Mouse (Mus musculus): ENCODE data around the gene Slc2a13. TPM values are rescaled to one million over a fixed set of nuclear protein-coding genes. Genes with fewer than 3 reads are reported as not detected.

Slc2a13 gene
- polyA plus RNA-seq, 1 experiment from 2014 or later = 2.7 TPM

DNA sequence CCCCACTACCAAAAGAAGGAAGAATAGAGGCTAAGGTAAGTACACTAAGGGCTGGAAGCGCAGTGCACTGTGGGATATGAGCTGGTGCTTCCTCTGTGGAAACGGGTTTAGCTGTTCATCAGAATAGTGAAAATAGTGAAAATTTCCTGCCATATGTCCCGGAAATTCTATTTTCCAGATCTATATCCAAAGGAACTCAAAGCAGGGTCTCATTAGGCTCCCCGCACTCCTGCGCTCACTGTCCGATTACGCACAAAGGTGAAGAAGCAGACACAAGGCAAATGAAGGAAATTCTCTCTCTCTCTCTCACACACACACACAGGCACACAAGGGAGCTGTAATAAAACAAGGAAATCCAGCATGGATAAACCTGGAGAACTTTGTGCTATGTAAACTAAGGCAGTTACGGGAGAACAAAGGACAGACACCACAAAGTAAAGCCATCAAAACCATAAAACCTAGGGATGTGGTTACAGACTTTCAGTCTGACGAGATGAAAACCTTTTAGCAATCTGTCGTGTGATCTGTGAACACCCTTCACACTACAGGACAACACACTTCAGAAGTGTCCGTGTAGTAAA lies 7.9 kb downstream of the Slc2a13 start:
- no peak for ATAC-seq (ENCODE audit: low FRiP score, low read depth)
- Histone ChIP-seq H3K4me2 (replicated peaks) (no peak overlapping the region), H3K4me3 (no peak overlapping the region), H3K36me3 (no peaks in the 10 kb centered on the region), H3K9ac (no peak overlapping the region), H3K9me3 (no peaks in the 10 kb centered on the region), H3K4me1 (no peaks in the 10 kb centered on the region), H3K27me3 (replicated peaks) (no peaks in the 10 kb centered on the region), H3K27ac (no peak overlapping the region)
- WGBS = 77% methylated on average over 11 of the region's 11 CpGs

DNA sequence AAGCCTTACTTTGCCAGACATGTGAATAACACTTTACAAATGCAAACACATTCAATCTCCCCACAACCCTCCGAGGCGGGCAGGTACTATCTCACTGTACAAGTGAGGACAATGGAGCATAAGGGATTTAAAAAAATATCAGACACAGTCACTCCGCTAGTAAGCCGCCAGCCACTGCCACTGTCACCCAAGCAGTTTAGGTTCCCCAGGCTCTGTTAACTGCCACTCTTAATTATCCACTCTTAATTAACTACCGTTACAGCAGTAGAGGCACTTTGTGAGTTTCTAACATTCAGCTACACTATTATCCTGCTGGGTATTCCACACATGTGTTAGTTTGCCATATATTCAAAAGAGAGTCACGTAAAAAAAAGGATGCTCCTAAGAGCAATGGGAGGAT lies 11.3 kb downstream of the Slc2a13 start:
- no peak for ATAC-seq (ENCODE audit: low FRiP score, low read depth)
- H3K9me3 ChIP-seq = no peaks in the 10 kb centered on the region
- no peak overlapping the region for H3K27ac ChIP-seq
- no peak overlapping the region for H3K4me3 ChIP-seq
- no peak overlapping the region for H3K4me2 ChIP-seq (replicated peaks)
- no peak overlapping the region for H3K9ac ChIP-seq
- 83% methylated on average over 6 of the region's 6 CpGs for WGBS
- H3K27me3 ChIP-seq (replicated peaks) = no peaks in the 10 kb centered on the region
- no peaks in the 10 kb centered on the region for H3K36me3 ChIP-seq
- no peaks in the 10 kb centered on the region for H3K4me1 ChIP-seq

DNA sequence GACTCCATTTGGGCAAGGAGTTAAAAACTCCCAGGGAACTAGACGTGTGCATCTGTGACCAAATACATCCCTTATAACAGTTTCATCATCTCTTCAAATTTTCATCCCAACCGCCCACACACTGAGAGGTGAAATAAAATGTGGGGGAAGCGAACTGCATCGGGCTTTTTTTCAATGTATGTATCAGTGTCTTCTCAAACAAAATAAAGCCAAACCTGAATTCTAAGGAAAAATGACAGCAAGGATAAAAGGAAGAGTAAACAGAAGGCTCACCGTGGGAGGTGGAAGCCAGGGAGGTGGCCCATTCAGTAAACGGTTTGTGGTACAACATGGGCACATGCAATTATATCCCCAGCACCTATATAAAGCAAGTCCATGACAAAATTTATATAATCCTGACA lies 17.7 kb downstream of the Slc2a13 start:
- Histone ChIP-seq H3K4me3 (no peak overlapping the region), H3K9me3 (no peaks in the 10 kb centered on the region), H3K4me1 (no peaks in the 10 kb centered on the region), H3K36me3 (no peaks in the 10 kb centered on the region), H3K27me3 (replicated peaks) (no peaks in the 10 kb centered on the region), H3K9ac (no peak overlapping the region), H3K27ac (no peak overlapping the region), H3K4me2 (replicated peaks) (no peak overlapping the region)
- no peak for ATAC-seq (ENCODE audit: low FRiP score, low read depth)
- 86% methylated on average over 6 of the region's 6 CpGs for WGBS

DNA sequence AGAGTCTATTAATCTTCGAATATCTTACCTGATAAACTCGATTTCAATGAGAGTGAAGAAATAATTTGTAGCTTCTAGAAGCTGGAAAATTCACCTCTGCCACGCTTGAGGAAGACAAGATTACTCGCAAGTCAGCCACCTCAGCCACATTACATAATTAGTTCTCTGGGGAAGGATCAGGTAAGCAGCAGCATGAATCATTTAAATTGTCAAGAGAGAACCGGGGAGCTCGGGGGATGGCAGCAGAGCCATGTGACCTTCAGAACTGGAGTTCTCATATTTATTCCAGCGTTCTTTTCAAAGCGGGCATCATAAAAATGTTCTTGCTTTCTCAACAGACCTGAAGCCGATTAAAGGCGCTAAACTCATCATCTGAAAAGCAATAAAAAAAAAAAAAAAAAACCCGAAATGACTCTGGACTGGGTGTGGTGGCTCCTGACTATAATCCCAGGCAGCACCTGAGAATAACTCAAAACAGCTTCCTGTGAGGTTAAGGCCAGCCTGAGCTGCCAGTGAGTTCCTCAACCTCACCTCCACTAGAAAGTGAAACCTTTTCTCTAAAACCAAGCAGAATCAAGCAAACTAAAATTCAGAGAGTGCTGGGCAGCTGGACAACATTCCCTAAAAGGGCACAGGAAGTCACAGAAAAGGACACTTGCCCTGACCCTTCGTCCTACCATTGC lies 24.3 kb downstream of the Slc2a13 start:
- Histone ChIP-seq H3K36me3 (no peaks in the 10 kb centered on the region), H3K9ac (no peak overlapping the region)
- WGBS = 71% methylated on average over 12 of the region's 12 CpGs

DNA sequence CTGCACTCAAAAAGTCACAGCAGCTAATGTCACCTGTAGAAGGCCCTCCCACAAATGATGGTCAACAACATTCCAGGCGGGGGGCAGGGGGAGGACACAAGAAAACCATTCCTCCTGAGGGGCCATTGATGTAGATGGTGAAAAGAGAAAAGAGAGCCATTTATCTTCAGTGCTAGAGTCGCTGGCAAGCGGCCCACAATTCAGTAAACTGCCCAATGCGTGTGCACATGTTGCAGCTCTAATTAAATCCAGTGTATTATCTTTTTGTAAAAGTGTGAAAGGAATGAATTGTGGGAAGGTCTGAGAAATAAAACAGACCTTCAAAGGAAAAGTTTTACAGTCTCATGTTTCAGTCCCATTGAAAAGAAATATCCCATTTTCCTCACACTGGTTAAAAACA lies 28.5 kb downstream of the Slc2a13 start:
- Histone ChIP-seq H3K36me3 (no peaks in the 10 kb centered on the region), H3K27ac (no peak overlapping the region)
- ATAC-seq (ENCODE audit: low FRiP score, low read depth) = no peak

More for the DNA sequence above, 24.3 kb downstream of the Slc2a13 start:
- no peaks in the 10 kb centered on the region for H3K27me3 ChIP-seq (replicated peaks)
- no peak overlapping the region for H3K4me3 ChIP-seq
- no peaks in the 10 kb centered on the region for H3K9me3 ChIP-seq
- H3K27ac ChIP-seq = no peak overlapping the region
- no peak for ATAC-seq (ENCODE audit: low FRiP score, low read depth)
- H3K4me1 ChIP-seq = no peaks in the 10 kb centered on the region
- no peak overlapping the region for H3K4me2 ChIP-seq (replicated peaks)

DNA sequence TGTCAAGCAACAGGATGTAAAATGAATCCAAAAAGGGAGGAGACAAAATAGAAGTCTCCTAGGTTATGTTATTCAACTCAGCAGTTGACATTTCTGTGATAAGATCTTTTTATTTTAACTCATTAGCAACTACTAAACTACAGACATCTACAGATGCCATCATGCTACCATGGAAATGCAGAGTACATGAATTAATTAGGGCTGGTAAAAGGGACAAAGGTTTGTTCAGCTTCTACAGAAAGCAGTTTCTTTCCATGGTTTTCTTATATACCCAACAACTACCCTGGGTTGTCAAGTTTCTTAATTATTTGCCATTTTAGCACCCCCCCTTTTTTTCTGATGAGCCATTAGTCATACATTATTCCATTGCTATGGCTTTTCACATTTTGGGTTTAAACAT lies 34.6 kb downstream of the Slc2a13 start:
- Histone ChIP-seq H3K27ac (no peak overlapping the region), H3K27me3 (replicated peaks) (no peaks in the 10 kb centered on the region), H3K4me1 (no peaks in the 10 kb centered on the region), H3K36me3 (no peaks in the 10 kb centered on the region), H3K9ac (no peak overlapping the region), H3K9me3 (no peaks in the 10 kb centered on the region), H3K4me2 (replicated peaks) (no peak overlapping the region), H3K4me3 (no peak overlapping the region)
- ATAC-seq (ENCODE audit: low FRiP score, low read depth) = no peak

More for the DNA sequence above, 28.5 kb downstream of the Slc2a13 start:
- Histone ChIP-seq H3K9me3 (no peaks in the 10 kb centered on the region), H3K4me1 (no peaks in the 10 kb centered on the region), H3K4me3 (no peak overlapping the region), H3K4me2 (replicated peaks) (no peak overlapping the region), H3K9ac (no peak overlapping the region), H3K27me3 (replicated peaks) (no peaks in the 10 kb centered on the region)
- 63% methylated on average over 4 of the region's 4 CpGs for WGBS

DNA sequence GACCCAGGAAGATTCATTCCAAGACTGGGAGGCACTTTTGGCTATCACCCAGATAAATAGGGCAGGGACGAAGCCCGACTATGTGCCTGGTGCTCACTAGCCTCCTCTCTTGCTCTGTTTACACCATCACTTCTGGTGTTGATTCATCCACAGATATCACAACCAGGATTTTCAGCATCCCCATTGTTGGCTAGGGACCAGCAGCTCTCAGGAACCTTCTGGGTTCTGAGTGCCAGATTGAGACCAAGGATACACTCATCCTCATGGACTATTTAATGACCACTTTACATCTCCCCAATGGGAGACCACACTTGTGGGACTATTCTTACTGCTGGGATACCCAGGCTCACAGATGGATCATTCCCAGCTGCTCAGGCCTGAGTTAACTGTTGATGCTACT lies 46.2 kb downstream of the Slc2a13 start:
- Histone ChIP-seq H3K4me3 (no peak overlapping the region), H3K9me3 (no peaks in the 10 kb centered on the region), H3K4me2 (replicated peaks) (no peak overlapping the region), H3K9ac (no peak overlapping the region), H3K36me3 (no peaks in the 10 kb centered on the region), H3K27me3 (replicated peaks) (no peaks in the 10 kb centered on the region), H3K4me1 (no peaks in the 10 kb centered on the region), H3K27ac (no peak overlapping the region)
- 95% methylated on average over 2 of the region's 2 CpGs for WGBS
- ATAC-seq (ENCODE audit: low FRiP score, low read depth) = no peak

DNA sequence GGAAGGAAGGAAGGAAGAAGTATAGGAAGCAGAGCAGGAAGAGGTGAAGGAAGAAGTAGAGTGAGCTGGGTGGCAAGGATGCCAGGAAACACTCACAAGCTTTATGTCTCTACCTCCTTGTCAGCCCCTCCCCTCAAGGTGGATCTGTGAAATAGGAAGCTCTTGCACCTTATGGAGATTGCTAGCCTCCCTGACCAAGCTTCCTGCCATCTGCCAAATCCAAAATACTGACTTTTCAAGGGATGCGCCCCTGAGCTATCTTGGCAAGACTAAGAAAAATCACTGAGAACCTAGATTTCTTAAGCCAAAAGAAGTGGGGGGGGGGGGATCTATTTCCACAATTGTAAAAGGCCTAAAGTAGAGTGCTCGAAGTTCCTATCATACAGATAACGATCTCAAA lies 46.9 kb downstream of the Slc2a13 start:
- WGBS = 93% methylated on average over 3 of the region's 3 CpGs
- H3K9ac ChIP-seq = no peak overlapping the region
- no peaks in the 10 kb centered on the region for H3K27me3 ChIP-seq (replicated peaks)
- ATAC-seq (ENCODE audit: low FRiP score, low read depth) = no peak
- H3K9me3 ChIP-seq = no peaks in the 10 kb centered on the region
- H3K4me2 ChIP-seq (replicated peaks) = no peak overlapping the region
- no peaks in the 10 kb centered on the region for H3K4me1 ChIP-seq
- no peak overlapping the region for H3K27ac ChIP-seq
- no peaks in the 10 kb centered on the region for H3K36me3 ChIP-seq
- H3K4me3 ChIP-seq = no peak overlapping the region

DNA sequence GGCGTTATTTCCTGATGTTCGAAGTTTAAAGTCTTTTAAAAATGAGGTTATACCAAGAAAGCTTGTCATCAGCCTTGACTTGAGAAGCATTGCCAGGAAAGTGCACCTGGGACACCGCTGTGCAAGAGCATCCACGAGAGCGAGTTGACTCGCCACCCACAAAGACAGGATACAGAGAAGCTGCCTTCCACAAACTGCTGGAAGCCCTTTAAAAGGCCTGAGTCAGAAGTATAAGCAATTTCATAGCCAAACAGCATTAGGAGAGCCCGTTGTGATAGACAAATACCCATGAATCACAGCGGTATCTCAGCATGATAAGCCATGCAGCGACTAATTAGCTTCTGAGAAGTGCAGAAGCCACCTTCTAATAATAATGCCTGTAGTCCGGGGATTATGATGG lies 48.6 kb downstream of the Slc2a13 start:
- Histone ChIP-seq H3K27me3 (replicated peaks) (no peaks in the 10 kb centered on the region), H3K9ac (no peak overlapping the region), H3K27ac (no peak overlapping the region), H3K9me3 (no peaks in the 10 kb centered on the region), H3K36me3 (no peaks in the 10 kb centered on the region), H3K4me2 (replicated peaks) (no peak overlapping the region), H3K4me1 (no peaks in the 10 kb centered on the region), H3K4me3 (no peak overlapping the region)
- WGBS = 85% methylated on average over 10 of the region's 10 CpGs
- no peak for ATAC-seq (ENCODE audit: low FRiP score, low read depth)

DNA sequence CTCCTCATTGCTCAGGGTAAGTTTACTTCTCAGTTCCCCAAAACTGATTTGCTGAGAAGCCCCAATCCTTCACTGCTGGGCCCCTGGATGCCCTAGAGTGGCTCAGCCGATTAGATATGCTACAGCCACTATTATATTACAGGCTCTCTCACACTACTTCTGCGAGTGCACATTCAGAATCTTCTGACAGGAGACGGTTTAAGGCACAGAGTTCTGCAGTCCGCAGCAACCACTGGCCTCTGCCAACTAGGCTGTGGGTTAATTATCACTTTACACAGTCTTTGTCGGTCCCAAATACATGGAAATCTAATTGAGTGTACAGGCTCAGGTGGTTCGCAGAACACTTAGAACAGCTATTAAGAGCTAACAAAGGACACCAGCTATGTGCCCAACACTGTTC lies 69.8 kb downstream of the Slc2a13 start:
- Histone ChIP-seq H3K9ac (no peak overlapping the region), H3K9me3 (no peaks in the 10 kb centered on the region), H3K27ac (no peak overlapping the region), H3K4me3 (no peak overlapping the region), H3K36me3 (no peaks in the 10 kb centered on the region), H3K4me2 (replicated peaks) (no peak overlapping the region), H3K4me1 (peaks cover 10% of the 10 kb centered on the region), H3K27me3 (replicated peaks) (no peaks in the 10 kb centered on the region)
- WGBS = 63% methylated on average over 6 of the region's 6 CpGs
- no peak for ATAC-seq (ENCODE audit: low FRiP score, low read depth)

DNA sequence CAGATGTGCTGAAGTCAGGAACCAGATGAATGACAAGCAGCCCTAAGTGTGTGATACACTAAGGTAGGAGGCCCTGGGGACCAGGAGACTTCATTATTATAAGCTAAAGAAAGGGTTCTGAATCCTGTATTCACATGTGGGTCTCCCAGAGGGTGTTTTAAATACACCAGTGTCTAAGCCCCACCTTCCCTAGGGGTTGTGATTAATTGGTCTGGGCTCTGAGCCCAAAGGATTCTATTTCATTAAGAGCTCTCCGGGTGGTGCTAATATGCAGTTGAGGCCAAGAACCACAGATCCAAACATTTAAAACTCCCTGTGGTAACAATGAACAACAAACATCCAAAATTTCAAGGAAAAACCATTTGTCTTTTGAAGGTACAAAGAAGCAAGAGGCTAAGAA lies 70.4 kb downstream of the Slc2a13 start:
- ATAC-seq (ENCODE audit: low FRiP score, low read depth) = 0 out of 2 replicates have a peak, but pooled peaks have one; percentile 63
- Histone ChIP-seq H3K4me3 (no peak overlapping the region), H3K4me2 (replicated peaks) (no peak overlapping the region), H3K36me3 (no peaks in the 10 kb centered on the region), H3K4me1 (peaks cover 10% of the 10 kb centered on the region), H3K9ac (no peak overlapping the region), H3K27me3 (replicated peaks) (no peaks in the 10 kb centered on the region), H3K27ac (no peak overlapping the region), H3K9me3 (no peaks in the 10 kb centered on the region)
- WGBS = 44% methylated on average over 1 of the region's 1 CpGs

DNA sequence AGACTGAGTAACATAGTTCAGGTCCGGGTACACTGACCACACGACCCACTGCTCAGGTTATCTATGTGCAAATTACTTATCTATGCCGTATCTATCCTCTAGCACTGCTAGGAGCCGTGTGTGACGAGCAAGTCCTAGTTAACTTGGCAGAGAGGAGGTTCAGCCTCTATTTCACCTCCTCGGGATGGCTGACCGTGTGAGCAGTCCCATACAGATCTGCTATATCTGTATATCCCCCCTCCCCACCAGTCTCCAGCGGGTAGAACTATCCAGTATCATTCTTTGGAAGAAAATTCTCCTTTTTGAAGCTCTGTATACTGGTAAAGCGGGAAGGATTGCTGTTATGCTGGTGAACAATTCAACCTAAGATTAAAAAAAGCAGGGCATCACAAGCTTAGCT lies 70.8 kb downstream of the Slc2a13 start:
- H3K9me3 ChIP-seq = no peaks in the 10 kb centered on the region
- no peak overlapping the region for H3K4me3 ChIP-seq
- no peak overlapping the region for H3K9ac ChIP-seq
- no peak overlapping the region for H3K4me2 ChIP-seq (replicated peaks)
- no peaks in the 10 kb centered on the region for H3K36me3 ChIP-seq
- 91% methylated on average over 9 of the region's 9 CpGs for WGBS
- no peak overlapping the region for H3K27ac ChIP-seq
- ATAC-seq (ENCODE audit: low FRiP score, low read depth) = no peak
- H3K27me3 ChIP-seq (replicated peaks) = no peaks in the 10 kb centered on the region
- H3K4me1 ChIP-seq = peaks cover 10% of the 10 kb centered on the region

DNA sequence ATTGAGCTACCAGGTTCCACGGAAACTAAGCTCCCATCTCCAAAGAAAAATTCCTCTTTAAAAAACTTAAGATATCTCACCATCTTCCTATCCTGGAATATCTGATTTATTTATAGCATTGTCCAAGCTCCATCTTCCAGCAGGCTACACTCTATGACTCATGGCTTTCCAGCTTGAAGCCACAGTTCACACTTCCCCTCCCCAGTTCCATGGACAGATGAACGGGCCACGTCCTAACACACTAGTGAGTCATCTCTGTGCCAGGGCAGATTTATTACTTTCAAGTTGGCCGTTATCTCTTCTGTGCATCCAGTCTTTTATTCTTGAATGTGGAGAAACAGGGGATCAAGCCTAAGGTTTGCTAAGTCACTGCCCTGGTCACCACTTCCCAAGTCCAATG lies 78.0 kb downstream of the Slc2a13 start:
- H3K27ac ChIP-seq = no peak overlapping the region
- no peak for ATAC-seq (ENCODE audit: low FRiP score, low read depth)
- H3K36me3 ChIP-seq = no peaks in the 10 kb centered on the region
- H3K9me3 ChIP-seq = no peaks in the 10 kb centered on the region
- H3K9ac ChIP-seq = no peak overlapping the region
- H3K4me1 ChIP-seq = no peaks in the 10 kb centered on the region
- no peaks in the 10 kb centered on the region for H3K27me3 ChIP-seq (replicated peaks)
- no peak overlapping the region for H3K4me3 ChIP-seq
- H3K4me2 ChIP-seq (replicated peaks) = no peak overlapping the region
- 87% methylated on average over 4 of the region's 4 CpGs for WGBS
